Mouse (Mus musculus): ENCODE data around the gene Apol10b. TPM values are rescaled to one million over a fixed set of nuclear protein-coding genes. Genes with fewer than 3 reads are reported as not detected.
"Not testable (repeated sequence)": the region's sequence is repeated elsewhere in the genome, so short reads cannot be mapped to it uniquely, and the experiment has no call there.

The Apol10b gene
- polyA plus RNA-seq, 1 experiment from 2014 or later: not detected

GRCm38 (mm10) chr15:77563219-77563618, 32.7 kb downstream of the Apol10b start:
- no peak overlapping the region for H3K27ac ChIP-seq (replicated peaks in 1 of 2; ENCODE audit: control insufficient read depth in 1 of 2, insufficient read depth in 1 of 2, low read depth in 2 of 2, low read length in 2 of 2)
- H3K4me2 ChIP-seq (ENCODE audit: low read length): no peak overlapping the region
- no peak overlapping the region for H3K9ac ChIP-seq (ENCODE audit: low read length)
- no peaks in the 10 kb centered on the region for H3K4me1 ChIP-seq (ENCODE audit: control insufficient read depth in 2 of 2, insufficient read depth in 2 of 2, low read length in 2 of 2)
- no peaks in the 10 kb centered on the region for H3K36me3 ChIP-seq (ENCODE audit: control insufficient read depth, insufficient read depth, low read length)
- H3K27me3 ChIP-seq (ENCODE audit: control insufficient read depth, insufficient read depth, low read length): no peaks in the 10 kb centered on the region
- no peak overlapping the region for H3K4me3 ChIP-seq (ENCODE audit: control insufficient read depth in 1 of 2, insufficient read depth in 1 of 2, low read depth in 1 of 2, low read length in 2 of 2)
- no peak for ATAC-seq (ENCODE audit: insufficient number of reproducible peaks, insufficient read depth, low FRiP score, low read depth)
- no peaks in the 10 kb centered on the region for H3K9me3 ChIP-seq (ENCODE audit: control insufficient read depth, low read length)

- no peaks in the 10 kb centered on the region for H3K36me3 ChIP-seq (ENCODE audit: control insufficient read depth, insufficient read depth, low read length)
- H3K4me1 ChIP-seq (ENCODE audit: control insufficient read depth in 2 of 2, insufficient read depth in 2 of 2, low read length in 2 of 2): no peaks in the 10 kb centered on the region
- no peaks in the 10 kb centered on the region for H3K27me3 ChIP-seq (ENCODE audit: control insufficient read depth, insufficient read depth, low read length)
- H3K4me2 ChIP-seq (ENCODE audit: low read length): no peak within 1 kb of the TSS
- no peaks in the 10 kb centered on the region for H3K9me3 ChIP-seq (ENCODE audit: control insufficient read depth, low read length)
- no peak within 1 kb of the TSS for H3K27ac ChIP-seq (replicated peaks in 1 of 2; ENCODE audit: control insufficient read depth in 1 of 2, insufficient read depth in 1 of 2, low read depth in 2 of 2, low read length in 2 of 2)
- H3K4me3 ChIP-seq (ENCODE audit: control insufficient read depth in 1 of 2, insufficient read depth in 1 of 2, low read depth in 1 of 2, low read length in 2 of 2): no peak within 1 kb of the TSS
- no peak within 1 kb of the TSS for H3K9ac ChIP-seq (ENCODE audit: low read length)
- no peak for ATAC-seq (ENCODE audit: insufficient number of reproducible peaks, insufficient read depth, low FRiP score, low read depth)
Measured at GRCm38 (mm10) chr15:77561792-77562191, 34.1 kb downstream of the Apol10b start, which contains the start of gene 1700025B11Rik. Gene 1700025B11Rik (minus strand): TSS chr15:77561892.

GRCm38 (mm10) chr15:77539221-77539620, 56.7 kb downstream of the Apol10b start:
- not testable (repeated sequence) for H3K27me3 ChIP-seq (ENCODE audit: control insufficient read depth, insufficient read depth, low read length); H3K4me1 ChIP-seq (ENCODE audit: control insufficient read depth in 2 of 2, insufficient read depth in 2 of 2, low read length in 2 of 2); H3K9me3 ChIP-seq (ENCODE audit: control insufficient read depth, low read length); H3K9ac ChIP-seq (ENCODE audit: low read length); ATAC-seq (ENCODE audit: insufficient number of reproducible peaks, insufficient read depth, low FRiP score, low read depth); H3K4me3 ChIP-seq (ENCODE audit: control insufficient read depth in 1 of 2, insufficient read depth in 1 of 2, low read depth in 1 of 2, low read length in 2 of 2); H3K36me3 ChIP-seq (ENCODE audit: control insufficient read depth, insufficient read depth, low read length); H3K4me2 ChIP-seq (ENCODE audit: low read length); H3K27ac ChIP-seq (replicated peaks in 1 of 2; ENCODE audit: control insufficient read depth in 1 of 2, insufficient read depth in 1 of 2, low read depth in 2 of 2, low read length in 2 of 2)
- 26% methylated on average over 1 of the region's 1 CpGs for WGBS

Other genes starting within 250 kb of the Apol10b start
- gene Apol7a, start 197.0 kb downstream of the Apol10b start, polyA plus RNA-seq (2014; fragmentation: Nextera tagmentation; extraction: Ambion mirVana): 0.11 and 0.31 TPM in 2 replicates
- gene Apol9a, start 185.0 kb downstream of the Apol10b start, polyA plus RNA-seq (2014; fragmentation: Nextera tagmentation; extraction: Ambion mirVana): 0.82 and 0.94 TPM in 2 replicates
- gene Apol7b, start 148.6 kb downstream of the Apol10b start, polyA plus RNA-seq (2014; fragmentation: Nextera tagmentation; extraction: Ambion mirVana): not detected in 2 replicates
- gene Apol10a, start 119.1 kb downstream of the Apol10b start, polyA plus RNA-seq (2014; fragmentation: Nextera tagmentation; extraction: Ambion mirVana): not detected in 2 replicates
- not detected in 2 replicates for gene Apol11a, start 87.9 kb downstream of the Apol10b start, polyA plus RNA-seq (2014; fragmentation: Nextera tagmentation; extraction: Ambion mirVana)
- gene Apol7c, start 62.8 kb downstream of the Apol10b start, polyA plus RNA-seq (2014; fragmentation: Nextera tagmentation; extraction: Ambion mirVana): not detected in 2 replicates
- not detected in 2 replicates for gene 1700025B11Rik, start 34.2 kb downstream of the Apol10b start, polyA plus RNA-seq (2014; fragmentation: Nextera tagmentation; extraction: Ambion mirVana)
- not detected in 2 replicates for gene Gm36245, start 3.1 kb upstream of the Apol10b start, polyA plus RNA-seq (2014; fragmentation: Nextera tagmentation; extraction: Ambion mirVana)
- 0.16 and 0.27 TPM in 2 replicates for gene Apol11b, start 47.2 kb upstream of the Apol10b start, polyA plus RNA-seq (2014; fragmentation: Nextera tagmentation; extraction: Ambion mirVana)
- 0.08 TPM in 1 of 2 replicates, not detected in the other for gene Apol7e, start 102.7 kb upstream of the Apol10b start, polyA plus RNA-seq (2014; fragmentation: Nextera tagmentation; extraction: Ambion mirVana)
- not detected in 2 replicates for gene Apol9b, start 132.9 kb upstream of the Apol10b start, polyA plus RNA-seq (2014; fragmentation: Nextera tagmentation; extraction: Ambion mirVana)
- gene Apol8, start 160.9 kb upstream of the Apol10b start, polyA plus RNA-seq (2014; fragmentation: Nextera tagmentation; extraction: Ambion mirVana): not detected in 2 replicates
- gene Myh9, start 246.1 kb upstream of the Apol10b start, polyA plus RNA-seq (2014; fragmentation: Nextera tagmentation; extraction: Ambion mirVana): 31.0 and 32.8 TPM in 2 replicates